Mouse (Mus musculus) inflammation-experienced regulatory T-cells (primary cell): ENCODE results near the gene Ap1ar. TPM values are rescaled to one million over a fixed set of nuclear protein-coding genes. Genes with fewer than 3 reads are reported as not detected.

Experiments
- polyA plus RNA-seq, 2 experiments: library from polyadenylated mRNA; unstranded; fragments of 100-300 nt; shearing (Covaris generic); gene quantifications; one replicate each; pipeline ENCODE4 v1.2.1; 2017

Ap1ar gene
- polyA plus RNA-seq = 10 to 100 TPM; 53.2 to 72.0 TPM

GRCm38 (mm10) chr3:127837154-127837865, at the start of gene Ap1ar:
TSS of gene Ap1ar (minus strand) at chr3:127837523.

GRCm38 (mm10) chr3:127789500-127790191, 47.7 kb downstream of the Ap1ar start, which contains the start of gene Tifa:
TSS of gene Tifa (plus strand) at chr3:127789805.

GRCm38 (mm10) chr3:127780021-127780644, 57.2 kb downstream of the Ap1ar start, which contains the start of gene Alpk1:
TSS of gene Alpk1 (minus strand) at chr3:127780527.

Other genes with a start within 250 kb of the Ap1ar start
- not detected for gene Neurog2, start 204.4 kb downstream of the Ap1ar start, polyA plus RNA-seq
- gene Alpk1, start 57.0 kb downstream of the Ap1ar start, polyA plus RNA-seq = 1 to 10 TPM; 1.2 to 1.5 TPM
- under 1 TPM; 0.25 to 0.29 TPM for gene Tifa, start 47.7 kb downstream of the Ap1ar start, polyA plus RNA-seq
- gene Fam241a, start 58.8 kb upstream of the Ap1ar start, polyA plus RNA-seq = 10 to 100 TPM; 18.2 to 20.5 TPM